Mouse (Mus musculus) stomach, postnatal 0 days (tissue): Measurements from ENCODE around the gene Vps11.

Source experiments
- CTCF ChIP-seq: IDR thresholded peaks from 2 replicates; pipeline ENCODE4 v1.5.1; 2016; ENCODE audit warnings: antibody characterized with exemption, low read depth, mild to moderate bottlenecking, moderate library complexity
- EP300 ChIP-seq: optimal IDR thresholded peaks from 2 replicates; pipeline ENCODE3; 2016; ENCODE audit warnings: antibody characterized with exemption

- TF ChIP-seq CTCF (no peak), EP300 (no peak)
These were observed 24.5 kb downstream of the Vps11 start for GRCm38 (mm10) chr9:44336964-44337363.
